ENCODE assay signal across 7 mouse cellular contexts in genomic region chr5:108668977-108669936, GRCm38 (mm10). TPM values are rescaled to one million over a fixed set of nuclear protein-coding genes. Genes with fewer than 3 reads are reported as not detected.
DNase-seq lines count a peak whose midpoint lies in the region; ATAC-seq and TF ChIP-seq lines count a peak whose summit lies in the region.

Gene Dgkq (minus strand): TSS chr5:108669672.

- peaks cover 31% of the 10 kb centered on the region for H3K36me3 ChIP-seq in embryonic facial prominence, embryonic 13.5 days
- H3K36me3 ChIP-seq in kidney, adult 2 months (ENCODE audit: control insufficient read depth, insufficient read depth, low read length), result no peaks in the 10 kb centered on the region
- H3K36me3 ChIP-seq in limb, embryonic 12.5 days, result peaks cover 23% of the 10 kb centered on the region
- H3K36me3 ChIP-seq in midbrain, embryonic 15.5 days (replicated peaks), result no peaks in the 10 kb centered on the region

- peak; percentile 69 for ATAC-seq in embryonic facial prominence, embryonic 13.5 days (ENCODE audit: insufficient number of reproducible peaks, insufficient read depth, low FRiP score, low TSS enrichment, low read depth)
- ATAC-seq in limb, embryonic 12.5 days (ENCODE audit: insufficient number of reproducible peaks, insufficient read depth, low FRiP score, low TSS enrichment, low read depth), result peak; percentile 81
- ATAC-seq in midbrain, embryonic 15.5 days (replicated peaks), result peak; percentile 86

- DNase-seq in adrenal gland, postnatal 36 days, result peak; percentile 92 to 94
- DNase-seq in heart, adult 18-20 months, result peak; percentile 95 to 96
- DNase-seq in kidney, adult 2 months, result peak; percentile 96
- DNase-seq in spleen, postnatal 10 days (ENCODE audit: low spot score in 2 of 2), result peak; percentile 82 to 86

- no peaks in the 10 kb centered on the region for H3K9me3 ChIP-seq in embryonic facial prominence, embryonic 13.5 days
- no peaks in the 10 kb centered on the region for H3K9me3 ChIP-seq in limb, embryonic 12.5 days
- H3K9me3 ChIP-seq in midbrain, embryonic 15.5 days, result no peaks in the 10 kb centered on the region; the same call in 1 of the 2 replicates

- H3K4me1 ChIP-seq in embryonic facial prominence, embryonic 13.5 days, result peaks cover 18% of the 10 kb centered on the region
- peaks cover 13% of the 10 kb centered on the region; the same call in 1 of the 2 replicates for H3K4me1 ChIP-seq in kidney, adult 2 months (ENCODE audit: control insufficient read depth, insufficient read depth, low read length)
- peaks cover 15% of the 10 kb centered on the region for H3K4me1 ChIP-seq in limb, embryonic 12.5 days (replicated peaks)
- H3K4me1 ChIP-seq in midbrain, embryonic 15.5 days, result peaks cover 22% of the 10 kb centered on the region

- TF ChIP-seq POLR2A in kidney, adult 2 months (IDR thresholded peaks at IDR 0.05; ENCODE audit: low read depth, low read length), result peak; percentile 66

- peak within 1 kb of the TSS; percentile 79 for H3K4me2 ChIP-seq in embryonic facial prominence, embryonic 13.5 days
- H3K4me2 ChIP-seq in limb, embryonic 12.5 days, result peak within 1 kb of the TSS; percentile 75
- H3K4me2 ChIP-seq in midbrain, embryonic 15.5 days, result peak within 1 kb of the TSS; percentile 69

- peaks cover 7% of the 10 kb centered on the region; the same call in 1 of the 2 replicates for H3K27me3 ChIP-seq in embryonic facial prominence, embryonic 13.5 days
- H3K27me3 ChIP-seq in kidney, adult 2 months (replicated peaks; ENCODE audit: control insufficient read depth, insufficient read depth, low read length), result no peaks in the 10 kb centered on the region
- H3K27me3 ChIP-seq in limb, embryonic 12.5 days, result no peaks in the 10 kb centered on the region
- peaks cover 6% of the 10 kb centered on the region; the same call in 1 of the 2 replicates for H3K27me3 ChIP-seq in midbrain, embryonic 15.5 days (replicated peaks)

- H3K27ac ChIP-seq in embryonic facial prominence, embryonic 13.5 days, result peak within 1 kb of the TSS; percentile 89
- H3K27ac ChIP-seq in kidney, adult 2 months (ENCODE audit: insufficient read depth, low read depth, low read length), result peak within 1 kb of the TSS; percentile 89
- H3K27ac ChIP-seq in limb, embryonic 12.5 days, result peak within 1 kb of the TSS; percentile 93
- peak within 1 kb of the TSS; percentile 87 for H3K27ac ChIP-seq in midbrain, embryonic 15.5 days

- peak within 1 kb of the TSS; percentile 80 for H3K9ac ChIP-seq in embryonic facial prominence, embryonic 13.5 days
- H3K9ac ChIP-seq in limb, embryonic 12.5 days (replicated peaks), result peak within 1 kb of the TSS; percentile 76
- peak within 1 kb of the TSS; percentile 64 for H3K9ac ChIP-seq in midbrain, embryonic 15.5 days

- peak within 1 kb of the TSS; percentile 54 for H3K4me3 ChIP-seq in embryonic facial prominence, embryonic 13.5 days
- H3K4me3 ChIP-seq in kidney, adult 2 months (ENCODE audit: insufficient read depth, low read depth, low read length), result peak within 1 kb of the TSS; percentile 70
- peak within 1 kb of the TSS; percentile 53 for H3K4me3 ChIP-seq in limb, embryonic 12.5 days (replicated peaks)
- H3K4me3 ChIP-seq in midbrain, embryonic 15.5 days, result peak within 1 kb of the TSS; percentile 50

- TF ChIP-seq CTCF in kidney, adult 2 months (conservative IDR thresholded peaks at IDR 0.05; ENCODE audit: insufficient read depth, insufficient read length, low read depth, low read length), result peak; percentile 59

- 7% methylated on average over 43 of the region's 43 CpGs for WGBS in embryonic facial prominence, embryonic 13.5 days
- 5% methylated on average over 43 of the region's 43 CpGs for WGBS in kidney, adult 2 months
- WGBS in limb, embryonic 12.5 days, result 7% methylated on average over 43 of the region's 43 CpGs
- 6% methylated on average over 43 of the region's 43 CpGs for WGBS in midbrain, embryonic 15.5 days

RNA-seq across cellular contexts. Expression of gene Dgkq, which starts in this region (rescaled TPM):
- 10 to 100 TPM; 17.4 to 18.7 TPM for total RNA-seq in adrenal gland, postnatal 36 days (2021)
- 14.3 and 18.8 TPM in 2 replicates for polyA plus RNA-seq in embryonic facial prominence, embryonic 13.5 days (2015; fragmentation: Nextera tagmentation; extraction: Ambion mirVana)
- total RNA-seq in heart, adult 18-20 months (2021), result 1 to 10 TPM; 4.8 to 6.6 TPM
- polyA plus RNA-seq in kidney, adult 2 months (2012; rRNA removed), result 27.9 and 34.8 TPM in 2 replicates
- polyA plus RNA-seq in limb, embryonic 12.5 days (2016; fragmentation: Nextera tagmentation; extraction: Ambion mirVana), result 17.6 and 17.7 TPM in 2 replicates
- polyA plus RNA-seq in midbrain, embryonic 15.5 days (2015; fragmentation: Nextera tagmentation; extraction: Ambion mirVana), result 33.9 and 36.7 TPM in 2 replicates

Comparison
In these comparisons a context has a peak if more than half of its experiments do, and no peak if none do; other contexts are left out.
1. Peak in every context shown above with its lines: DNase-seq, ATAC-seq, H3K4me3 ChIP-seq and H3K27ac ChIP-seq.